Mouse (Mus musculus): ENCODE results near the gene Pitpnc1.

The Pitpnc1 gene

GRCm38 (mm10) chr11:107443121-107444095 is 27.1 kb downstream of the Pitpnc1 start:
- peak in 1 of 2 experiments; percentile 42 for DNase-seq (ENCODE audit: low spot score in 2 of 2)

- DNase-seq (ENCODE audit: low spot score in 2 of 2), result no peak
Observed at GRCm38 (mm10) chr11:107441050-107441449, 29.4 kb downstream of the Pitpnc1 start.

- DNase-seq (ENCODE audit: low spot score in 2 of 2), result no peak
Observed at GRCm38 (mm10) chr11:107438140-107438539, 32.4 kb downstream of the Pitpnc1 start.

- DNase-seq (ENCODE audit: low spot score in 2 of 2), result no peak
Observed at GRCm38 (mm10) chr11:107437723-107438122, 32.8 kb downstream of the Pitpnc1 start.

- DNase-seq (ENCODE audit: low spot score in 2 of 2), result no peak
Observed at GRCm38 (mm10) chr11:107435776-107436449, 34.6 kb downstream of the Pitpnc1 start.

GRCm38 (mm10) chr11:107431197-107431965 is 39.1 kb downstream of the Pitpnc1 start:
- no peak for DNase-seq (ENCODE audit: low spot score in 2 of 2)

- DNase-seq (ENCODE audit: low spot score in 2 of 2), result peak; percentile 66 to 83
Observed at GRCm38 (mm10) chr11:107428011-107428410, 42.5 kb downstream of the Pitpnc1 start.

- no peak for DNase-seq (ENCODE audit: low spot score in 2 of 2)
Observed at GRCm38 (mm10) chr11:107424176-107424575, 46.3 kb downstream of the Pitpnc1 start.

- no peak for DNase-seq (ENCODE audit: low spot score in 2 of 2)
Observed at GRCm38 (mm10) chr11:107422356-107422754, 48.1 kb downstream of the Pitpnc1 start.

- DNase-seq (ENCODE audit: low spot score in 2 of 2), result no peak
Observed at GRCm38 (mm10) chr11:107421751-107422355, 48.6 kb downstream of the Pitpnc1 start.

GRCm38 (mm10) chr11:107419925-107420324 is 50.6 kb downstream of the Pitpnc1 start:
- DNase-seq (ENCODE audit: low spot score in 2 of 2), result no peak

- peak; percentile 87 to 89 for DNase-seq (ENCODE audit: low spot score in 2 of 2)
Observed at GRCm38 (mm10) chr11:107417041-107417583, 53.4 kb downstream of the Pitpnc1 start.

GRCm38 (mm10) chr11:107416561-107416926 is 54.0 kb downstream of the Pitpnc1 start:
- DNase-seq (ENCODE audit: low spot score in 2 of 2), result no peak

GRCm38 (mm10) chr11:107415901-107416560 is 54.5 kb downstream of the Pitpnc1 start:
- DNase-seq (ENCODE audit: low spot score in 2 of 2), result peak in 1 of 2 experiments; percentile 38

- DNase-seq (ENCODE audit: low spot score in 2 of 2), result no peak
Observed at GRCm38 (mm10) chr11:107414996-107415747, 55.3 kb downstream of the Pitpnc1 start.

GRCm38 (mm10) chr11:107413251-107413655 is 57.2 kb downstream of the Pitpnc1 start:
- no peak for DNase-seq (ENCODE audit: low spot score in 2 of 2)

- no peak for DNase-seq (ENCODE audit: low spot score in 2 of 2)
Observed at GRCm38 (mm10) chr11:107412128-107412527, 58.4 kb downstream of the Pitpnc1 start.

GRCm38 (mm10) chr11:107411576-107411975 is 58.9 kb downstream of the Pitpnc1 start:
- no peak for DNase-seq (ENCODE audit: low spot score in 2 of 2)

GRCm38 (mm10) chr11:107410804-107411203 is 59.7 kb downstream of the Pitpnc1 start:
- DNase-seq (ENCODE audit: low spot score in 2 of 2), result no peak

Measured in natural killer cell, adult 2 months (primary cell).